Mouse (Mus musculus): ENCODE results near the gene Zgrf1.

Gene Zgrf1

GRCm38 (mm10) chr3:127640762-127641700 is 87.7 kb downstream of the Zgrf1 start:
- DNase-seq = no peak

- DNase-seq = no peak
Measured at GRCm38 (mm10) chr3:127642211-127642610, 88.9 kb downstream of the Zgrf1 start.

GRCm38 (mm10) chr3:127646156-127646825 is 93.0 kb downstream of the Zgrf1 start:
- DNase-seq = no peak

DNA sequence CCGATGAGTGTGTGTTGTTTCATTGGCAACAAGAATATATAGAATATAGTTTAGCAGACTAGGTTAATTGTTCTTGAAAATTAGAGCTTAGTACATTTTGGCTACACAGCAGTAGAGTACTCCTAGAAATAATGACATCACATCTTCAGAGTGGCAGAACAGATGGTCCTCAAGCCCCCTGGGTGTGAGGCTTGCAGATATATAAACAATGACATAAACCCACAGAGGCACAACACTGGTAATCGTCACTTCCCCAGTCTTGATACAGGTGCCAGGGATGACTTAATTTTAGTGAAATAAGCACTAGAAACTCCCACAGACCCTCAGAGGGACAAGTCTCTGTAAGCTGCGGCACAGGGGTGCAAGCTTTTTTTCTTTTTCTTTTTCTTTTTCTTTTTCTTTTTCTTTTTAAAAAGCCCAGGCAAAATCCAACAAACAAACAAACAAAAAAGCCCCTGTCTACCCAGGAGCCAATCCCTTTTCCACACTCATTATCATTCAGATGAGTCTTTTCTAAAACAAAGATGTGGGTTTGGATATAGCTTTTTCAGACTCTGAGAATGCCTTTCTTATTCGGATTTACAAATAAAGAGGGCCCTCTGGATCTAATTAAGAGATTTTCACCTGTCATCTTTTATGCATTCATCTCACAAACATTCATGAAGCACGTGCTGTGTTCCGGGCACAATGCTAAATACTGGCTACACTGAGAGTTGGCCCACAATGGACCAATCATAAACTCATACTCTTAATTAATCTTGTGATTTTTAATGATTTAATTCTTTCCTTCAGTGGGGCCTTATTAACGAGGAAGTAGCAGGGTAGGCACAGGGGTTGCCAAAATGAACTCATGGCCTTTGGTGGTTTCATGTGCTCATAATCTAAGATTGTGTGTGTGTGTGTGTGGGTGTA is 98.7 kb downstream of the Zgrf1 start:
- DNase-seq = no peak

DNA sequence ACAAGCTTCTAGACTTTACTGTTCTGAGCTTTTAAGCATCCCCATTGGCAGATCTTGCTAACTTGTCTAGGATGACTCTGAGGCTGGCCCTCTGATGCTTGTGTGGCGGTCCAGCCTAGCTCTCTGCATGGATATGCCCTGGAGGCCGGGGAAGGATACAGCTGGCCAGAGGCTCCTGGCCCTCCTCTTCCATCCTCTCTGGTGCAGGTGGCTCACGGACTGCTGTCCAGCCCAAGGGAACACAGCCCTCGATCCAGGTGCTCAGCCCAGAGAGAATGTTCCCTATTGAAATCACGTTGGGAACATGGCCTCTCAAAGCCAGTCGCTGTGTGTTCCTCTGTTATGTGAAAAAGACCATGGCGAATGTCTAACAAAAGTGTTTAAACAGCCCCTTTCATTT is 107.4 kb downstream of the Zgrf1 start:
- no peak for DNase-seq

DNA sequence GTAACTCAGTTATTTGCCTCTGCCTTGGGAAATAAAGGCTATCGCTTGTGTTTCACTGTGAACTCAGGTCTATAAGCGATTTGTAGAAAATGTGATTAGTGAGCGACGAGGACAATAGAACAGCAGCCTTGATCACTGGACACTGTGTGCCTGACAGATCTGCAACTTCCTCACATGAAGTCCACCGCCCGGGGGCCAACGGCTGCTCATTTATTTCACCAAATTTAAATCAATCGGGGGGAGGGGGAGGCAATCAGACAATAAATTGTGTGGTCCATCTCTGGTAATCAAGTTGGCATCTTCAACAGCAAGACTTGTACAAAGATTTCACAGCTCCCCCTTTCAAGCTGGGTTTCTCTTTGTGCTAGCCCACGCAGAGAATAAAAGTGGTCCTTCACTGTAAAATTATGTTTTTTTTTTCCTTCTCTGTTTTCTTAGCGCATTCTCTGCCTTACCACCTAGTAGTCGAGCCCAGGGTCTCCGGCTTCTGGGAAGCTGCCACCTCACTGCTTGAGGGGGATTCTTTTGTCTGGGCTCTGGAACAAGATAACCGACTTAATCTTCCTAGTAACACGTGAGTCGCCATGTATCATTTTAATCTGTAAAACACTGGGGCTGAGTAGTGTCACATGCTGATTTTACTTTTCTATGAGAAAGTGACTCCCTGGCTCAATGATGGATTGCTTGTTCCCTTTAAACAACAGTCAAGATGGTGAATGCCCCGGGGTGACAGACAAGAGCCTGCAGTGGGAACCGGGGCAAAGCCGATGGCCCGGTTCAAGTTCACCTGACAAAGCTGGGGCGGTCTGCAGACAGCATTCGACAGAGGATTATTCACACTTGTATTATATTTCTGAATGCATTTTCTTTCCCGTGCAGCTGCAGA is 108.6 kb downstream of the Zgrf1 start:
- DNase-seq = no peak

Data from thymus, postnatal 36 days (tissue).